Mouse (Mus musculus) splenic B cell, adult 2 months (primary cell): ENCODE measurements around the gene Ccdc162.
A peak's percentile ranks its signal among the peaks of the same experiment; 100 is the strongest.

ENCODE experiments used
- DNase-seq: peaks from one replicate; pipeline ENCODE4 v3.0.0-alpha.2; 2011; ENCODE audit warnings: low read depth, low spot score
- H3K27me3 ChIP-seq: 2 replicates; pipeline ENCODE4 v1.6.1; 2012; ENCODE audit warnings: mild to moderate bottlenecking, low read length, moderate library complexity, mixed read lengths; ENCODE audit not compliant: control insufficient read depth, poor library complexity, insufficient read depth, severe bottlenecking
- H3K36me3 ChIP-seq: 2 replicates; pipeline ENCODE4 v1.6.1; 2012; ENCODE audit warnings: mild to moderate bottlenecking, low read length, moderate library complexity, mixed read lengths; ENCODE audit not compliant: control insufficient read depth, poor library complexity, insufficient read depth, severe bottlenecking

Ccdc162 gene

DNA sequence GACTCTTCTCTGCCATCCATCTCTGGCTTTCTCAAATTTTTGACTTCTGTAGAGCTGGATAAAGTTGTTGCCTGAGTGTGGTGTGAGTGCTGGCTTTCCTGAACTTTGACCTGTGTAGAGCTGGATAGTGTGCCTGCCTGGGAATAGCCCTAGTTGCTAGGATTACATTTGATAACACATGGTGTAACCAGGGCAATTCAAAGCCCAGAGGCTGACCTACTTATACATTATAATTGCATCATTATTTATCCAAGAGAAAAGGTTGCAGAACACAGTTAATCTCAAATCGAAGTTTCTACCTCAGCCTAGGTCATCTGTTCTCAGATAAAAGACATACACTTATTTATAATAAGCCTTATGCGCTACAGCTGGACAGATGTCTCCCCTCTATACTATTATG lies 127.8 kb downstream of the Ccdc162 start:
- no peak for DNase-seq
- Histone ChIP-seq H3K27me3 (no peaks in the 10 kb centered on the region), H3K36me3 (no peaks in the 10 kb centered on the region)

DNA sequence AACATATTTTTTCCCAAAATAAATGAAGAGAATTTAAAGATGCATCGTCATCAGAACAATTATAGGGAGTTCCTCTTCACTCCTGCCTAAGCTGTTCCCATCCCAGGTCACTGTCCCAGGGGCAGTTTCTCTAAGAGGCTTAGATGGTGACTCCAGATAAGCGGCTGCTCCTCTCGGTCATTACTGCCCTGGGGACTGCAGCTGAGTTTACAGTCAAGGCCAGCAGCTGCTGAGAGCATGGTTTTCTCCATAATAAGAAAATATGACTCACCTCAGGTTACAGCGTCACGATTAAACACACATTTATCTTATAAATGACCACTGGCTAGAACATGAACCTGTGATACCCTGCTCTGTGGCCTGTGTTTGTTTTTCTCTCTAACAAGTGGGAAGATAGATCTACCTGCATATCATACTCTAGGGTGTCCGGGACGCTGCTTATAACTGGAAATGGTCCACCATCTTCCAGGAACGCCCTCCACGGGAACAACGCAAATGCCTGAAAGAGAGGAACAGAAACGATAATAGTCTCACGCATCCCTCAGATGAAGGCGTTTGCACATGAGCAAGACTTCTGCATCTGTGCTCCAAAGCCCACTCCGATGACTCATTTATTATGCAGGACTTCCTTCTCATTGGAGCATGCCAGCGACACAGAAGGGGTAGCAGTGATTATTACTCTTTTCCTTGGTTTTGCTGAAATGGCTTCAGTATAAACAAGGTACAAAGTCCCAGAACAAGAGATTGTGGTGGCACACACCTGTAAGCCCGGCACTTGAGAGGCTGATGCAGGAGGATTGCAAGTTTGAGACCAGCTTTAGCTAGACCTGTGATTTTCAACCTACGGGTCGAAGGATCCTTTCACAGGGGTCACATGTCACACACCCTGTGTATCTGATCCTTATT lies 129.2 kb downstream of the Ccdc162 start:
- no peaks in the 10 kb centered on the region for H3K36me3 ChIP-seq
- no peaks in the 10 kb centered on the region for H3K27me3 ChIP-seq
- DNase-seq = no peak

- H3K36me3 ChIP-seq = no peaks in the 10 kb centered on the region
- DNase-seq = no peak
Measured at GRCm38 (mm10) chr10:41583383-41583782, 133.1 kb downstream of the Ccdc162 start.

GRCm38 (mm10) chr10:41582901-41583361 lies 133.5 kb downstream of the Ccdc162 start:
- H3K36me3 ChIP-seq = no peaks in the 10 kb centered on the region

More at GRCm38 (mm10) chr10:41583383-41583782, 133.1 kb downstream of the Ccdc162 start:
- no peaks in the 10 kb centered on the region for H3K27me3 ChIP-seq

DNA sequence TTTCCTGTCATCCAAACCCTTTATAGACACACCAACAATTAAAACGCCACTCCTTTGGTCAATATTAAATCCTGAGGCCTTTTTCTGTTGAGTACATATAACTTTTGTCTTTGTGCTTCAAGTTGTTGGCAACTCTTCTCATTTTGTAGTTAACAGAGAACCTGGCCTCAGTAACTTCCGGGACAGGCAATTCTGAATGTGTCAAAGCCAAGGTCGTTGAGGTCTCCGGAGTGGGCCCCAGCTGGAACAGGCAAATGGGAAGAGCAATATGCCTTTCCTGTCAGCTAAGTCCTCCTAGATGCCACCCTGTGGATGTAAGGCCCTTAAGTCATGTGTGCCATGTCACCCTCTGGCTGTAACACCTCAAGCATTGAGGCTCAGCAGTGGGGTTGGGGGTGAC lies 136.0 kb downstream of the Ccdc162 start:
- Histone ChIP-seq H3K27me3 (no peaks in the 10 kb centered on the region), H3K36me3 (no peaks in the 10 kb centered on the region)
- DNase-seq = no peak

More at GRCm38 (mm10) chr10:41582901-41583361, 133.5 kb downstream of the Ccdc162 start:
- no peak for DNase-seq
- no peaks in the 10 kb centered on the region for H3K27me3 ChIP-seq

- DNase-seq = no peak
- H3K27me3 ChIP-seq = no peaks in the 10 kb centered on the region
- no peaks in the 10 kb centered on the region for H3K36me3 ChIP-seq
Measured at GRCm38 (mm10) chr10:41578541-41578940, 137.9 kb downstream of the Ccdc162 start.

DNA sequence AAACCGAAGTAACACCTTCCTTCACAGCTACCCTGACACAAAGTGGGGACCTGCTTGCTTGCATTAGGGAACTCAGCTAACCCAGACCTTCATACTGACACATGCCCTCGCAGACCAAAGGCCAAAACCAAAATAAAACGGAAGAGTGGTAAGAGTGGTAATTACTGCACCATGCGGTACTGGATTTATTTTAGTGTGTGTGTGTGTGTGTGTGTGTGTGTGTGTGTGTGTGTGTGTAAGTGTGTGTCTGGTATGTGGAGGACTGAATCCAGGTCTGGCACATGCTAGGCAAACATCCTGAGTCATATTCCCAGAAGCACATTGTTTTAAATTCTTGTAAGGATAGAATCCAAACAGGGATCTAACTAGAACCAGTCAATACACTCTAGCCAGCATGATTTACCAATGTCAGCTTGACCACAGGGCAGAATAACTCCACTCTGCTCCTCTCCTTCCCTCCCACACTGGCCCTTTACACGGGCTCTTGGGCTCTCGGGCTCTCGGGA lies 140.1 kb downstream of the Ccdc162 start:
- no peaks in the 10 kb centered on the region for H3K27me3 ChIP-seq
- no peak for DNase-seq

DNA sequence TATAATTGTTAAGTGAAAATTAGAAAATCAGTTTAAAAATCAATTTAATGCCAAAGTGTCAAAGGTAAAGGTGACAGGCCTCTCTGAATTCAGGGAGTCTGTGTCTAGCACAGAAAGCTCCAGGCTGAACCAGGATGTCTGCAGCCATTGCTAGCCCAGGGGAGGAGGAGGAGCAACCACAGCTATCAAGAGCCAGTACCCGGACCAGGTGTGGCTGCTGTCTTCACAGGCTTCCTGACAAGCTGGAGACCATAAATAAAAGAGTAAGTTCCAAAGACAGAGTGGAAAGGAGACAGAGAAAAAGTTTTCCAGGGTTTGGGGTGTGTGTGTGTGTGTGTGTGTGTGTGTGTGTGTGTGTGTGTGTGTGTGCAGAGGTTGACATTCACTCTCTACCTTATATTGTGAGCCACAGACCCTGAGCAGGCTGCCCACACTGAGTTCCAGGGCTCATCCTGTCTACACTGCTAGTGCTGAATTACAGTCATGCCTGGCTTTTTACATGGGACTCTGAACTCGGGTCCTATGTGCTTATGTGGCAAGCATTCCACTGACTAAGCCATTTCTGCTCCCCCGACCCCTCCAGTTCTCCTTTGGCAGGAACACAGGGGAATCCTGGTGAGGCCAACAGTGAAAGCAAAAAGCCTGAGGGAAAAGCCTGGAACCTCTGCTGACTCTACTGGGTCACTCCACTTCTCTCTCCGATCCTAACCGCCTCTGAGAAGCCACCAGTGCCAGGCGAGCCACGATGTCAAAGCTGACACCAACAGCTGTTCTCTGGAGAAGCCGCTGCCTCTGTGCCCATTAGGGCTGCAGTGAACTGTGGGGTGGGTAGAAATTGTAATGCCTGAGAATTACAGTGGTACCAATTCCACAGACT lies 140.7 kb downstream of the Ccdc162 start:
- no peaks in the 10 kb centered on the region for H3K36me3 ChIP-seq
- no peaks in the 10 kb centered on the region for H3K27me3 ChIP-seq
- no peak for DNase-seq

More for the DNA sequence above, 140.1 kb downstream of the Ccdc162 start:
- H3K36me3 ChIP-seq = no peaks in the 10 kb centered on the region

DNA sequence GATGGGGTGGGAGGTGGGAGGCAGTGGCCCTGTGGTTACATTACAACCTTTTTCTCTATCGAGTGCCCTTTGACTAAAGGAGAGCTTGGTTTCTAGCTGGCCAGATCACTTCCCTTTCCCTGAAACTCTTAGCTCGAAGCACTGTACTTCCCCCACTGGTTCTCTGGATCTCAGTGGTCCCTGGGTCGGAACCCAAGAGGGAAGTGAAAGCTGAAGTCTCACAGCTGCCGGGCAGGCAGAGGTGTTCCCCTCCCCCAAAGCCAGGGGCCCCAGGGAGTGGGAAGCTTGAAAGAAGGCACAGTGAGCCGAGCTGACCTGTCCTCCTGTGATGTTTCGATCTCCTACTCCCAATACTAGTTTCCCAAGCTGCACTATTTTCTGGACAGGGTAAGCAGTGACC lies 143.2 kb downstream of the Ccdc162 start:
- DNase-seq = peak; percentile 84
- H3K36me3 ChIP-seq = no peaks in the 10 kb centered on the region; the same call in 1 of the 2 replicates
- H3K27me3 ChIP-seq = no peaks in the 10 kb centered on the region

GRCm38 (mm10) chr10:41572274-41572673 lies 144.2 kb downstream of the Ccdc162 start:
- peak; percentile 9 for DNase-seq
- Histone ChIP-seq H3K27me3 (no peaks in the 10 kb centered on the region), H3K36me3 (no peaks in the 10 kb centered on the region; the same call in 1 of the 2 replicates)

DNA sequence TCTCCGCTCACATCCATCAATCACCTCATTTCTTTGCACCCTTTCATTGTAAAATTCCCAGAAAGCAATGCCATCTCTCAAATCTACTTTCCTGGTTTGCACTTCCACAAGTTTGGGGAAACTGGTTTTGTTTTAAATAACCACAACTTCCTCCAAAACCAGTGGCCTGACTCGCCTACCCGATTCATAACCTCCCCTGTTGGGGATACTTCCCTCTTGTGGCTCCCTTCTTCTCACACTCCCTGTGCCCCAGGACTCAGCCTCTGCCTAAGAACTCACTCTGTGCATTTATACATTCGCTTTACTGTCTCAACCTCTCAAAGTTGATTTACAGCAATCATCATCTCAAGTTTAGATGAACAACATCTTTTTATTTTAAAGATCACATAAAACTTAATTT lies 145.4 kb downstream of the Ccdc162 start:
- peak; percentile 19 for DNase-seq
- no peaks in the 10 kb centered on the region for H3K27me3 ChIP-seq

GRCm38 (mm10) chr10:41568306-41568705 lies 148.1 kb downstream of the Ccdc162 start:
- Histone ChIP-seq H3K27me3 (no peaks in the 10 kb centered on the region), H3K36me3 (no peaks in the 10 kb centered on the region; the same call in 1 of the 2 replicates)
- DNase-seq = no peak

More for the DNA sequence above, 145.4 kb downstream of the Ccdc162 start:
- H3K36me3 ChIP-seq = no peaks in the 10 kb centered on the region; the same call in 1 of the 2 replicates

DNA sequence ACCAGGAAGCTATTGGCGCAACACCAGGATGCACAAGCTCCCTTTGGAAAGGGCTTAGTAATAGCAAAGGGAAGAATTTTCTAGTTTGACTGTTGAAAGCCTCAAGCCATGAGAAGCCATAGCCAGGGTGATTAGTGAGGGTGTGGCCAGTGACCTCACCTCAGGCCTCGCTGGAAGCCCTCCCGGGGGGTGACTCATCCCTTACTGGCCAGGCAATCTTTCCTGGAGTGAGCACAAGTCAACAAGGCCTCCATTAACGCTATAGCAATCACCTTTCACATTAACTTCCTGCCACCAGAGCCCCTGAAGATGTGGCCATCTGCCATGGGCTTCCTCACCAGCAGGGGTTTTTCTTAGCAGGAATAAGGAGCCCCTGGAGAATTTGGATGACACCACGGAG lies 151.3 kb downstream of the Ccdc162 start:
- DNase-seq = no peak
- H3K27me3 ChIP-seq = no peaks in the 10 kb centered on the region
- H3K36me3 ChIP-seq = no peaks in the 10 kb centered on the region; the same call in 1 of the 2 replicates

GRCm38 (mm10) chr10:41561701-41562395 lies 154.6 kb downstream of the Ccdc162 start:
- Histone ChIP-seq H3K27me3 (no peaks in the 10 kb centered on the region), H3K36me3 (no peaks in the 10 kb centered on the region)
- no peak for DNase-seq
